Mouse (Mus musculus): ENCODE data around the gene Clk3.

GRCm38 (mm10) chr9:57708068-57708719 is 57.5 kb downstream of the Clk3 start, which contains the start of gene Edc3:
- TF ChIP-seq POLR2A (IDR thresholded peaks at IDR 0.05; ENCODE audit: borderline replicate concordance, control insufficient read depth, low read depth, low read length): peak; percentile 76; the same call in 1 of the 2 replicates
- no peak for TF ChIP-seq CTCF (IDR thresholded peaks at IDR 0.05; ENCODE audit: control insufficient read depth, insufficient read depth, low read length)

All from bone marrow, adult 2 months (tissue).